Mouse (Mus musculus): Measurements from ENCODE around the gene Rreb1.

Rreb1 gene

DNA sequence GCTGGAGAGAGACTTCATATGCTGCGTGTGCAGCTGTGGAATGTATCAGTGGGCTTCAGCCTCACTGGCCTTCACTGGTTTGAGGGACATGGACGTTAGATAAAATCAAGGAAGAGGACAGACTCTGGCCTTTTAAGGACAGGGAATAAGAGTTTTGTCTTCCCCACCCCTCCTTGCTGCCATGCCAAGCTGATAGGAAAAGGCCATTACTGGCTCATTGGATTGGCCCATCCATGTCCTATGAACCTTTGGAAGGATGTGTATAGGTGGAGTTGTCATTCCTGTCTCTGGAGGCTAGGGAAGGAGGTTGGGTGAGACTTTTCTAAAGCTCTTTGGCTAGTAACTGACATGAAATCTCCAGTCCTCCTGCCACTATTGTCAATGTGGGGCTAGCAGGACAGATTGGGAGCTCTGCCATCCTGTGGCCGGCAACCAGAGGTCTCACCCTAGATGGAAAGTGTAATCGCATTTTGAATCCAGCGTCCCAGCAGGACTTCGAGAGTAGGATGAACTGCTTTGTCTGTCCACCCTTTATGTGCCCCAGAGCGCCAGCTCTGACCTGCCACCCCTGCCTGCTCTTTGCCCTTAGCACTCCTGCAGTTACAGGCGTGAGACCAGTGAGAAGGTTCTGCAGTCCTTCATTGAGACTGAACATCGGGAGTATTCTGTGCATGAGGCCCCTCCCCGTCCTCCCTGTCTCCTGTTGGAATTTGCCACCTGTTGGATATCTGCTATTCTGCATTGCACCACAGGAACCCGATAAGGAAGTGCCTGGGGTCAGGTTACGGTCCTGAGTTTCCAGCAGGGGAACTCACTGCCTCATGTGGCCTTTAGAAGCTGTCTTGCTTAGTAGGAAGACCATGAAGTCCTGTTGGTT is 134.6 kb downstream of the Rreb1 start:
- no peak for DNase-seq (ENCODE audit: low read depth, low spot score)

GRCm38 (mm10) chr13:37913963-37914362 is 135.8 kb downstream of the Rreb1 start:
- DNase-seq (ENCODE audit: low read depth, low spot score) = no peak

DNA sequence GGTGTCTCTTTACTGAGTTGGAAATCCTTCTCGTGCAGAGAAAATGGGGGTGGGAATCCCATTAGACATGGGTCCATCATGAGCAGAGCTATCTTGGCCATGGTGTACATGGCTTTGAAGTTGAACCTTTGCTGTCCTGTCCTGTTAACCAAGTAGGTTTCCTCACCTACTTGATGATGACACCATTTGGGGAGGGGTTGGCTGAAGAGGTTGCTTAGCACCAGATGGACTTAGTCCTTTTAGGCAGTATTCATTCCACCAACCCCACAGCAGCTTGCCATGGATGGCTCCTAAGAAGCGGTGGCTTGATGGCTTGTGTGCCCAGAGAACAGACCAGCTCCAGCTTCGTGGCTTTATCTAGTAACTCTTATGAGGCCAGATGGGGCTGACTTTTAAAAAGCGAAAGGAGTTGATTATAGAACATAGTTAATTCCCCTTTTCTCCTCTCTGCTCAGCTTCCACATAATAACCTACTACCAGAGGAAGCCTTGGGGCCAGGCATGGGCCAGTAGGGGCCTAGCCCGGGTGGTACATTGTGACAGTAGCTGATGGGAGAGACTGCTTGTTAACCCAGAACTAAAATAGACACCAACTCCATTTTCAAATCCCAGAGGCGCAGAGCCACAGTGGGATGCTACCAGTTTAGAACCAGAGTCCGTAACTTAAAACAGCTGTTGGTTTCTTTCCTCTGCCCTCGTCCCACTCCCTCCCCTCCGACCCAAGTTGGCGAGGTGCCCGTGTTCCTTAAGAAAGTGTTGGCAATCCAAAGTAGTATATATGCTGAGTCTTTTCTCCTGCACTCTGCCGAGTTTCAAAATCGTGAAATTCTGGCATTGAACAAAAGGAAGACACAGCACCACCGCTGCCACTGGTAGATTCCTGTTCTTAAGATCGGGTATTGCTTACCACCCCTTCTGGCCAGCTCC is 140.4 kb downstream of the Rreb1 start:
- DNase-seq (ENCODE audit: low read depth, low spot score) = no peak

- DNase-seq (ENCODE audit: low read depth, low spot score) = no peak
Measured at GRCm38 (mm10) chr13:37919711-37920277, 141.6 kb downstream of the Rreb1 start.

- DNase-seq (ENCODE audit: low read depth, low spot score) = no peak
Measured at GRCm38 (mm10) chr13:37920727-37921126, 142.5 kb downstream of the Rreb1 start.

- no peak for DNase-seq (ENCODE audit: low read depth, low spot score)
Measured at GRCm38 (mm10) chr13:37923091-37923490, 144.9 kb downstream of the Rreb1 start.

DNA sequence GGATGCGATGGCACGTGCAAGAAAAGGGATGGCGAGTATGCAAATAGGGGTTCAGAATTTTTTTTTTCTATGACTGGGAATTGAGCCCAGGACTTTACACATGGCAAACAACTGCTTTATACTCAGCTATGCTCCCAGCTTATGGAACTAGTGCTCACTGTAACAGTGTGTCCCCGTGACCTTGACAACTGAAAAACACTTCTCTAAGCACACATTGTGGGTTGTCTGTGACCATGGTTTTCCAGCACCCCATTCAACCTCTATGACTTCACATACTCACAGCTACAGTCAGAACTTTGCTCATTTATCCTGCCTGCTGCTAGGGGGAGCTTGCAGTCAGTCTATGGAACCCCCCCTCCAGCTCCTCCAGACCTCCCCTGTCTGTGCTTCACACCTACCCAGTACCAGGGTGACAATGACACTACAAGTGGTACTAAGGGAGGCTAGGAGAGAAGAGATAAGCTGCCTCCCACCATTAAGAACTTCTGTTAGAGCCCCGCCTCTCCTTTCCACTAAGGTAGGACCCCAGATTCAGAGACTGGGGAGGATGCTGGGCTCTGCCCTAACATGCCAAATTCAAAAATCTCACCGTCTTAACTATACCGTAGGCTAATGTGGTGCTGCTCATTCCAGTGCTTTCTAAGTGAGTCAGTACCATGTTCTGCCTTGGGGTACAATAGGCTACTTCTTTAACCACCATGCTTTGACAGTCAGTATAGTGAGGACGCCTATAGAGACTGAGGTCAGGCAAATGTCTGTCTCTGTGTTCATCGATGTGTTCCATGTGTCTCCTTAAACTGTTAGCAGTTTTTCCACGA is 145.7 kb downstream of the Rreb1 start:
- DNase-seq (ENCODE audit: low read depth, low spot score) = no peak

DNA sequence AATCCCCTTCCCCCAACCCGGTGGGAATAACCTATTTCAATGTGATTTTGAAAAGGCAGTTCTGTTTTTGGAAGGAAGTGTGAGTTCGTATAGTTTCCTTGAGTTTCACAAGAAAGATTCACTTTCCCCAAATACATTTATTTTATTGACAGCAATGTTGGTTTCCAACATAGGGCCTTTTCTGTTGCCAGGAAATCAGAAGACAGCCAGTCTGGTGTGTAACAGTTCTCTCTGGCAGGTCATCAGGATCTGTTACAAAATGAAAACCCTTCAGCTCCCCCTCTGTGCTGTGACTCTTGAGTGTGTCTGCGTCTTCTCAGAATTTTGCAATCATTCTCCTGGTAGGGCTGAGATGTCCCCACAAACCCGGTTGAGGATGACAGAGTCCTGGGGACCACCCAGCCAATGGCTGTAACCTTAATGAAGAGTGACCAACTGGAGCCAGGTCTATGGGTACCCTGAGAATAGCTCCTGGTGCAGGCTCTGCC is 146.3 kb downstream of the Rreb1 start:
- no peak for DNase-seq (ENCODE audit: low read depth, low spot score)

DNA sequence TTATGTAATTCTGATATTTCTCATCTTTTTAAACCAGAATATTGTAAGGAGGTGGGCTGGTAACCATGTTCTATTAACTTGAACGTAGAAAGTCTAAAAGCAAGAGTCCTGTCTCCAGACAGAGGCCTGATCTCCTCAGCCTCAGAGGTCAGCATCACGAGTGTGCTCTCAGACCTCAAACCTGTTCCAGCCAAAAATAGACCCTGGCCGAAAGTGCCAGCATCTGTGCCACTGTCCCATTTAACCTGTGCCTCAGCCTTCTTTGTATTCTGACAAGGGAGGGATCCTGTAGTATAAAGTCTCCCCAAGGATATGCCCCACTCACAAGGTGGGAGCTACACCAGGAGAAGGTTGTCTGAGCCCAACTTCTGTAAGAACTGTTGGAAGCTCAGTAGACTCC is 148.2 kb downstream of the Rreb1 start:
- DNase-seq (ENCODE audit: low read depth, low spot score) = no peak

DNA sequence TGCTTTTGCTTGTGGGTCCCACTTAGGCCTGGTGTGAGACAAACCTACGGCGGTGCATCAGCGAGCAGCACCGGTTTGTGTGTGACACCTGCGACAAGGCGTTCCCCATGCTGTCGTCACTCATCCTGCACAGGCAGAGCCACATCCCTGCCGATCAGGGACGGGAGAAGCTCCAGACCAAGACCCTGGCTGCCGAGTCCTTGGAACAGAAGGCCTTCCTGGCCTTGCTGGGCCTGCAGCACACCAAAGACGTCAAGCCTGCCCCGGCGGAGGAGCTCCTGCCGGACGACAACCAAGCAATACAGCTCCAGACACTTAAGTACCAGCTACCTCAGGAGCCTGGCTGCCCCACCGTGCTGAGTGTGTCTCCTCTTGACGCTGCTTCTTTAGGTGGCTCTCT is 151.3 kb downstream of the Rreb1 start:
- no peak for DNase-seq (ENCODE audit: low read depth, low spot score)

GRCm38 (mm10) chr13:37930091-37930490 is 151.9 kb downstream of the Rreb1 start:
- DNase-seq (ENCODE audit: low read depth, low spot score) = no peak

GRCm38 (mm10) chr13:37930621-37931020 is 152.4 kb downstream of the Rreb1 start:
- DNase-seq (ENCODE audit: low read depth, low spot score) = no peak

DNA sequence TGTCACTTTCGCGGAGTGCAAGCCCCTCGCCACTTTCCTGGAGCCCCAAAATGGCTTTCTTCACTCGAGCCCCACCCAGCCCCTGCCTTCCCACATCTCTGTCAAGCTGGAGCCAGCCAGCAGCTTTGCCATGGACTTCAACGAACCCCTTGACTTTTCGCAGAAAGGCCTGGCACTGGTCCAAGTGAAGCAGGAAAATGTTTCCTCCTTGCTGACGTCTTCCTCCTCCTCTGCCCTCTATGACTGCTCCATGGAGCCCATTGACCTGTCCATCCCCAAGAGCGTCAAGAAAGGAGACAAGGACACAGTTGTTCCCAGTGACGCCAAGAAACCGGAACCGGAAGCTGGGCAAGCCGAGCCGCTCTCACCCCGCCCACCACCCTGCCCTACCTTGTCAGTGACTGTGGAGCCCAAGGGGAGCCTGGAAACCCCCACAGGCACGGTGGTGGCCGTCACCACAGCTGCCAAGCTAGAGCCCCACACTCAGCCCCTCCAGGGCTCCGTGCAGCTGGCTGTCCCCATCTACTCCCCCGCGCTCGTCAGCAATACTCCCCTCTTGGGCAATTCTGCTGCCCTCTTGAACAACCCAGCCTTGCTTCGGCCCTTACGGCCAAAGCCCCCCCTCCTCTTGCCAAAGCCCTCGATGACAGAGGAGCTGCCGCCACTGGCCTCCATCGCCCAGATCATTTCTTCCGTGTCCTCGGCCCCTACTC is 153.2 kb downstream of the Rreb1 start:
- DNase-seq (ENCODE audit: low read depth, low spot score) = no peak

DNA sequence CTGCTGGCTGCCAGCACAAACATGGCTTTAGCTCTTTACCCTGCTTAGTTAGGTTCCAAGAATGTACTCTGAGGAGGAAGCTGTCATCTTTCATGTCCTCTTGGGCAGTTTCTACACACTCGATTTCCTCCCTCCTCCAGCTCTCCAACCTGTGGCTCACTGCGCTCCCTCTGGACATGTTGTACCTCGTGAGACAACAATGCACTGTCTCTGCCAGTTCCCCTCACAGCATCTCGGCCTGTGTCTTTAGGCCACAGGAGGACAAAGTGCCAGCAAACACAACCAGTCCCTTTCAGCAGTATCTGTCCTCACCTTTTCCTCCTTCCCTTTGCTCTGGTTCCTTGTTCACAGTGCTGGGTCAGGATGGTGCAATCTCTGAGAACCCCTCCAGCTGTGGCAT is 155.9 kb downstream of the Rreb1 start:
- DNase-seq (ENCODE audit: low read depth, low spot score) = no peak

DNA sequence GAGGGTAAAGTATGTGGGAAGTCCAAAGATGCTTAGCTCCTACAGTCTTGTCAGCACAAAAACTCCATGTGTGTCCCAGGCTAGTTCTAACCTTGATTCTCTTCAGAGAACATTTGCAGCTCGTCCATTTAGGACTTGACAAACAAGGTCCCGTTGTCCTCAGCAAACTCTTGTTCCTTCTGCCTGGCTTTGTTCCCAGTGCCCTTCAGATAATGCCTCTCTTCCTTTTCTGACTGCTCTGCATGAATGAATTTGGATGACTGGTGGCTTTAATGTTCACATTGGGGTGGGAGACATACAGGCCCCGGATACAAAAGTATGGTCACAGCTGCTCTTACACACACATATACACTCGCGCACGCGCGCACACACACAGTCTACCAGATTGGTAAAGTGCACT is 156.7 kb downstream of the Rreb1 start:
- DNase-seq (ENCODE audit: low read depth, low spot score) = no peak

- no peak for DNase-seq (ENCODE audit: low read depth, low spot score)
Measured at GRCm38 (mm10) chr13:37936351-37936750, 158.2 kb downstream of the Rreb1 start.

DNA sequence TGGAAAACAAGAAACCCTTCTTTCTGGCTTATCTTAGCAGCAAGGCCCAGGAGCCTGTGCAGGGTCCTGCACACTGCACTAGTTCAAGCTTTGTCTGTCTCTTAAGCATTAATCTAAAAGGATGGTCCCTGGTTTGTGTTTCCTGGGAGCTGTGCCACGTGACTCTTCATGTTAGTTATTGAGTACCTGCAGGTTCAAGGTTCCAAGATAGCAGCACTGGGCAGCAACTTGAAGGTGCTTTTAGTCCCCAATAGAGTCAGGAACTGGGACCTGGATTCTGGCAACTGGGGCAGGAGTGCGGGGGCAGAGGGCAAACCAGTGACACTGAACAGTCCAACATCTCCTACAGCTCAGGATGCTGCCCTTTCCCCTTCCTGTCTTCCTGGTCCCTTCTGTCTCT is 162.0 kb downstream of the Rreb1 start:
- DNase-seq (ENCODE audit: low read depth, low spot score) = no peak

DNA sequence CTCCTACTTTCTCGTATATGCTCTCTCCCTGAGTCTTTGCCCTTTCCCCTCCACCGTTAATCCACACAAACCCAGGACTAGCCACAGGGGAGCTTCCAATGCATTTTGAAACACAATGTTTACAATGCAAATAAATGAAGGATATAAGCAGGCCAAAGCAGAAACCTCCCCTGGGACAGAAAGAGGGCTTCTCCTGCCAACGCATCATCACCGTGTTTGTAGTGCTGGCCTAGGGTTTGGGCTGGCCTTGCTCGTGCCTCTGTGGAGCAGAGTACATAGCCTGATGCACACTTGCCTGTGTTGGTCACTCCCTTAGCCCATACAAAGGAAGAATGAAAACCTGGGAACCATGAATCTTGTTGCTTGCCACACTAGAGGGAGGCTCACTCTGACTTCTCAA is 162.4 kb downstream of the Rreb1 start:
- DNase-seq (ENCODE audit: low read depth, low spot score) = no peak

GRCm38 (mm10) chr13:37941138-37941645 is 163.0 kb downstream of the Rreb1 start:
- DNase-seq (ENCODE audit: low read depth, low spot score) = no peak
